Mouse (Mus musculus) olfactory bulb, adult 2 months (tissue): ENCODE results near the gene Trub2. TPM values are rescaled to one million over a fixed set of nuclear protein-coding genes. Genes with fewer than 3 reads are reported as not detected.

Source experiments
- H3K27ac ChIP-seq: fragments of 200-500 bp; 2 replicates; pipeline ENCODE4 v1.5.1; 2012; ENCODE audit warnings: low read depth, low read length; ENCODE audit not compliant: insufficient read depth
- H3K4me1 ChIP-seq: fragments of 200-500 bp; 2 replicates; pipeline ENCODE4 v1.6.1; 2012; ENCODE audit warnings: low read length; ENCODE audit not compliant: control insufficient read depth, insufficient read depth
- H3K4me3 ChIP-seq: fragments of 200-500 bp; 2 replicates; pipeline ENCODE4 v1.5.1; 2012; ENCODE audit warnings: mild to moderate bottlenecking, low read depth, low read length, moderate library complexity; ENCODE audit not compliant: insufficient read depth
- CTCF ChIP-seq: fragments of 200-500 bp; IDR thresholded peaks from 2 replicates; pipeline ENCODE4 v1.5.1; 2012; ENCODE audit warnings: low read depth, mild to moderate bottlenecking, low read length, moderate library complexity; ENCODE audit not compliant: insufficient read depth
- POLR2A ChIP-seq: fragments of 200-500 bp; IDR thresholded peaks from 2 replicates; pipeline ENCODE4 v1.6.1; 2012; ENCODE audit warnings: mild to moderate bottlenecking, low read depth, low read length, moderate library complexity; ENCODE audit not compliant: insufficient read depth
- WGBS: fragments of 180-500 bp; shearing (Covaris S2); methylation state at CpG from one replicate; pipeline ENCODE4 v1.1.7; 2018; 5-methylcytosine and 5-hydroxymethylcytosine counted together
- polyA plus RNA-seq: library from polyadenylated mRNA; stranded (reverse); fragments of >200 nt; gene quantifications from 2 replicates; pipeline ENCODE4 v1.2.4, GENCODE M21; 2012; ENCODE audit warnings: low replicate concordance; ENCODE audit not compliant: missing spikeins, insufficient read depth, insufficient read length

Gene Trub2
- polyA plus RNA-seq, 1 experiment: not detected

GRCm38 (mm10) chr2:29737209-29737925, 50.9 kb downstream of the Trub2 start:
- H3K4me3 ChIP-seq: no peak overlapping the region
- no peaks in the 10 kb centered on the region for H3K4me1 ChIP-seq
- TF ChIP-seq POLR2A (no peak), CTCF (no peak)
- no peak overlapping the region for H3K27ac ChIP-seq
- WGBS: 87% methylated on average over 12 of the region's 12 CpGs

DNA sequence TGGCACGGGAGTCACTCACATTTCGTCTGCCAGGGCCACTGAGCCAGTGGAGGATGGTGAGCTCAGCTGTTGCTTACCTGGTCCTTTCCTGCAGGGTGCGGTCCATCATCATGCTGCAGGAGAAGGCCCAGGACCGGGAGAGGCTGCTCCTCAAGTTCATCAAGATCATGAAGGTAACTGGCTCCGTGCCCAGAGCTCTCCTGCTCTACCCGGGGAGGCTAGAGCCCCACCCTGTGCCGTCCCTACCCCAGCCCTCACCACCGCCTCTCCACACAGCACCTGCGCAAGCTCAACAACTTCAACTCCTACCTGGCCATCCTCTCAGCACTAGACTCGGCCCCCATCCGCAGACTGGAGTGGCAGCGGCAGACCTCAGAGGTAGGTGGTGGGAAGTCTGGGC, 52.6 kb downstream of the Trub2 start:
- Histone ChIP-seq H3K27ac (no peak overlapping the region), H3K4me1 (no peaks in the 10 kb centered on the region), H3K4me3 (no peak overlapping the region)
- TF ChIP-seq POLR2A (no peak), CTCF (no peak)
- 92% methylated on average over 12 of the region's 12 CpGs for WGBS

GRCm38 (mm10) chr2:29733348-29733747, 55.0 kb downstream of the Trub2 start:
- WGBS: 93% methylated on average over 5 of the region's 5 CpGs

GRCm38 (mm10) chr2:29732559-29732958, 55.7 kb downstream of the Trub2 start:
- H3K4me1 ChIP-seq: no peaks in the 10 kb centered on the region
- no peak overlapping the region for H3K4me3 ChIP-seq
- H3K27ac ChIP-seq: no peak overlapping the region
- TF ChIP-seq CTCF (no peak), POLR2A (no peak)
- 87% methylated on average over 10 of the region's 10 CpGs for WGBS

More at GRCm38 (mm10) chr2:29733348-29733747, 55.0 kb downstream of the Trub2 start:
- H3K4me1 ChIP-seq: no peaks in the 10 kb centered on the region
- H3K27ac ChIP-seq: no peak overlapping the region
- H3K4me3 ChIP-seq: no peak overlapping the region
- TF ChIP-seq POLR2A: no peak
- TF ChIP-seq CTCF: no peak

DNA sequence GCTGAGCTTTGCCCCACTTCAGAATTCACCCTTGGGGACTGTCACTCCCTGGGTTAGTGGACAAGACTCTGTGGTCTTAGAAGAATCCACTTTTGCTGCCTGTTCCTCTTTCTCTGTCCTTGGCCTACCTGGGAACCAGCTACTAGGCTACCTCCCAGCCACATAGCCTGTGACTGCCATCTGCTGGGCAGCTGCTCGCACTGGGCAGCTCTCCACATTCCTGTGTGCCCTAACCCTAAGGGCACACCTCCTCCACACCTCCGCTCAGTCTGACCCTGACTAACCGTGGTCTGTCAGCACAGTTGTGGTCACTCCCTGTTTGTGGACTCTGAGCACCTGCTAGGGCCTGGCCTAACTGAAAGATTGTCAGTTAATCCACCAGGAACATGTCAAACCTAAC, 56.8 kb downstream of the Trub2 start:
- no peak for TF ChIP-seq POLR2A
- H3K27ac ChIP-seq: no peak overlapping the region
- no peaks in the 10 kb centered on the region for H3K4me1 ChIP-seq
- no peak overlapping the region for H3K4me3 ChIP-seq
- WGBS: 76% methylated on average over 3 of the region's 3 CpGs

- Histone ChIP-seq H3K27ac (no peak overlapping the region), H3K4me3 (no peak overlapping the region), H3K4me1 (no peaks in the 10 kb centered on the region)
- WGBS: 51% methylated on average over 2 of the region's 2 CpGs
- TF ChIP-seq POLR2A: no peak
- TF ChIP-seq CTCF: no peak
These were observed 58.8 kb downstream of the Trub2 start for GRCm38 (mm10) chr2:29729500-29729899.

DNA sequence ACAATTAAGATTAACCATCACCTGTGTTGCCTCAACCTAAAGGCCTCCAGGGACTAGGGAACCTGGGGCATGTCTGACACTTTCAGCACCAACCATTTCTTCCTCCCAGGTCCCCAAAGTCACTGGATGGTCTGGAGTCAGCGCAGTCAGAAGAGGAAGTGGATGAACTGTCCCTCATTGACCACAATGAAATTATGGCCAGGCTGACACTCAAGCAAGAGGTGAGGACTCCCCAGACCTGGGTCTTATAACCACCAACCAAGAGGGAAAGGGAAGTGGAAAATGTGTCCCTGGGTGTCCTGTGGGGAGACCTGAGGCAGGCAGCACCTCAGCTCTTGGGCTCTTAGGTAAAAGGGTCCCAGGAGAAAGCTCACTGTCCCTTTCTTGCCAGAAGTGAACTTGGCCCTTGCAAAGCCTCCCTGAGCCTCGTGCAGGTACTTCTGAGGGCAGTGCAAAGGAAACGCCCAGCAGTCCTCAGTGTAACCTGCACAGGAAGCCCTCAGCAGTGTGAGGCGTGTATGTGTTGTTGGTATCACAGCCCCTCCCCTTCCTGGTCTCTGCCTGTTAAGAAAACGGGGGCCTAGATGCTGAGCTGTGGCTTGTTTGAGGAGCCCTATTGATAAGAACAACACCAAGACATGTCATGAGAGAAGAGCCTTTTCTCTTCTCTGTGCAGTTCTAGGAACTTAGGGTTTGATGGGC, 63.5 kb downstream of the Trub2 start:
- Histone ChIP-seq H3K27ac (no peak overlapping the region), H3K4me3 (no peak overlapping the region), H3K4me1 (no peaks in the 10 kb centered on the region)
- WGBS: 81% methylated on average over 5 of the region's 5 CpGs
- TF ChIP-seq CTCF (no peak), POLR2A (no peak)

DNA sequence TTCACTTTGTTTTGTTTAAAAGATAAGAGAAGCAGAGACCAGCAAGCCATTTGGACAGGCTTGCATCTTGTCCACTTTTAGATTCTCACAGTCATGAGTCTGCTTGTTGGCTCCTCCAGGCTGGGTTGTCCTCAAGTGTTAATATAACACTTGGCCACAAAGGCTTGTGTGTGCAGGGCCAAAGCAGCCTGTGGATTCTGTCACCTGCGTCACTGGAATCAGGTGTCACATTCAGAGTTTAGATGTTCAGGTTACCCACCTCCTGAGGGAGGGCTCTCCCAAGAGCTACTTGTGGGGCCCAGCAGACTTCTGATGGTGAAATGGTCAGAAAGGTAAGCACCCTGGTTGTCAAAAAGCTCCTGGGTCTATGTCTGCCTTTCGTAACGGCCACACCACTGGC, 65.2 kb downstream of the Trub2 start:
- 96% methylated on average over 3 of the region's 3 CpGs for WGBS
- Histone ChIP-seq H3K4me1 (no peaks in the 10 kb centered on the region), H3K27ac (no peak overlapping the region), H3K4me3 (no peak overlapping the region)
- TF ChIP-seq POLR2A: no peak
- no peak for TF ChIP-seq CTCF

DNA sequence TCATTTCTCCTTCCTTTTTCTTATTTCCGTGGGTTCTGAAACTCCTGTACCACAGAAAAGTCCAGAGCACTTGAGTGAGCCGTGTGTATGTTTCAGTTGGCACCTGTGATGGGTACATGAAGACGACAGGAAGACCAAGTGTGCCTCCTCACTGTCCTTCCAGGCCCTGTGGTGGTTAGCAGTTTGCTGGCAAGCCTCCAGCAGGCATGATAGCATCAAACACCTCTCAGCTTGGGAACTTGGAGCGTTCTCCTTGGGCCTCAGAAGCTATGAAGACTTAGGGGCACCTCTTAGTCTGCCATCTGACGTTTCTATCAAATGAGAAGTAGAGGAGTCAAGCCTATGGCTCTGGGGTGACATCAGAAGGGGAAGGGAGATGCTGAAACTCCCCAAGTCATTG, 69.7 kb downstream of the Trub2 start:
- Histone ChIP-seq H3K4me1 (no peaks in the 10 kb centered on the region), H3K4me3 (no peak overlapping the region), H3K27ac (no peak overlapping the region)
- TF ChIP-seq POLR2A: no peak
- no peak for TF ChIP-seq CTCF
- 88% methylated on average over 5 of the region's 5 CpGs for WGBS
